Mouse (Mus musculus) c-Kit-positive CD71-negative TER-119-negative erythroid progenitor cells, embryonic 14.5 days (primary cell): ENCODE measurements around the gene Rbms1.

ENCODE experiments used
- DNase-seq: peaks from one replicate; pipeline ENCODE4 v3.0.0-alpha.2; 2013; ENCODE audit warnings: low read depth

Gene Rbms1

DNA sequence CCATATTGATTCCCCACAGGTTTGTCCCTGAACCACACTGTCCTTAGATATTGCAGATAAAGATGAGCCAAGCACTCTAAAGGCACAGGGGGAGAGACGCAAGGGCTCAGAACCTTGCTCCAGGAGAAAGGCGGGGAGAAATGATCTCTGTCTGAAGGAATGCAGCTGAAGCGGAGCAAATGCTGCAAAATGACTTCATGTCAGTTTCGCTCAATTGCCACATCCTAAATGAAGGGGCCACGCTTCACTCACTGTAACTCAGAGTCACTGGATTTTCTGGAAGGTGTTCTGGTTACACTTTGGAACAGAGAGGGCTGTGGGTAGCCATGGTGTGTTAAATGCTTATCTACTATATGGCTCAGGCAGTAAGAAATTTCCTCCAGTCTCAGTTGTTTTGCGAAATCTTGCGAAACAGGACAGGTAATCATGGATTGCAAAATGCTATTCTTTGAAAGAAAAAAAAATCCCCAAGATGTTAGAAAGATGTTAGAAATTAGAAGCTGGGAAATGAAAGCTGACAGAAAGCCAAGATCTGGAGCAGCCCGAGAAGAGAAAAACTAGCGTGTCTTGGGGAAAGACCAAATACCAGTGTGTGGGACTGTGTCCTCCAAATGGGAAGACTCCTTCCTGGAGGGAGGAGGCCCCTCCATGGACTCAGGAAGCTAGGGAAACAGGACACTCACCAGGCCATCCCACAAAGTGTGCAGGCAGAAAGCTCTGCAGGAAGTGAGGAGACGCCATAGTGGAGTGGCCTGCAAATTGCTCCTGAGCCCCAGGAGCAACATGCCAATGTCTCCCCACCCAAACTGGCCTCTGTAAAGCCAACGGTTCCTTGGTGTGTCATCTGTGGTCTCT is 155.4 kb downstream of the Rbms1 start:
- DNase-seq: no peak

DNA sequence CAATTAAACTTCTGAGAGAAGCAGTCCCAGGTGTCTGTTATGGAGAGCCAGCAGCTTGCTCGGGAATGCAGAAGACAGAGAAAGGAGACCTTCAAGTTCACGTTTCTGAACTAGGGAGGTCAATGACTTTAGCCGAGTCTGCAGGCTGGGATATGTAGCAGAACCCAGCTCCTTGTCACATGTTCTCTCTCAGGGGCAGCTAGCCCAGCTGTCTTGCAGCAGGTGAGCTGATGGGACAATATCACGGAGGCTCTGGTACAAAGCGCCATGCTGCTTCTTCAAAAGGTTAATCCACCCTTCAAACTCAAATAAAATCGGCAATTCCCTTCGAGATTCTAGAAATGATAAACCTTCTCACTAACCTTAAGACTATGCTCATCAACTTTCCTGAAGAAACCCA is 158.2 kb downstream of the Rbms1 start:
- DNase-seq: no peak

DNA sequence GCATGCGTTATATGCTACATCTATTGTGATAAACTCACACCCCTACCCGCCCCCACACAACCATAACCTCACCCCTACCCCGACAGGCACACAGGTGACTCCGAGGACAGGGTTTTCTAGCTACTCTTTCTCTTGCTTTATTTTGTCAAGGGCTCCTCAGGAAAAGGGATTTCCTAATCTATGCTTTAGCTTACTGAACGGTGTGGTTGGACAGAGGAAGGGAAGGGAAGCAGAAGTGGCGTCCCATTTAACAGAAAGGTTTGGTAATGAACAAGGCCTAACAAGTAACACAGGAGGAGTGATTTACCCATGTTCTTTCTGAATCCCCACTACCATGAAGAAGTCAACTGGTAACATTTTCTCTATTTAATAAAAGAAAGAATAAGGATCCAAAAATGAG is 159.6 kb downstream of the Rbms1 start:
- no peak for DNase-seq

DNA sequence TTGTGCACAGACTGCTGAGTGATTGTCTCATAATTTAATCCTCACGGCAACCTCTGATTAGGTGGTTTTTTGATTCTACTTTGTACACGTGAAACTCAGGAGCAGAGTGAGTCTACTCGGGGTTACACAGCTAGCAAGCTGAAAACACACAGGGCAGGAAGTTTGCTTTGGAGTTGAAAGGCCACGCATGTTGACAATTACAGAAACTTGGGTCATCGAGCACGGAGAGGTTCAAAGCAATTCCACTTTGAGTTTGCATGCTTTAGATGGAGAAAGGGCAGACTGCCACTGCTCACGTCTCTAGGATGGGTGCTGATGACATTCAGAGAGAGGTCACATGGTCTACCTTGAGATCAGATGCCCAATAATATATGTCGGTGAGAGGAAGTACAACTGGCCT is 160.2 kb downstream of the Rbms1 start:
- DNase-seq: no peak

GRCm38 (mm10) chr2:60802191-60802590 is 160.8 kb downstream of the Rbms1 start:
- DNase-seq: no peak

DNA sequence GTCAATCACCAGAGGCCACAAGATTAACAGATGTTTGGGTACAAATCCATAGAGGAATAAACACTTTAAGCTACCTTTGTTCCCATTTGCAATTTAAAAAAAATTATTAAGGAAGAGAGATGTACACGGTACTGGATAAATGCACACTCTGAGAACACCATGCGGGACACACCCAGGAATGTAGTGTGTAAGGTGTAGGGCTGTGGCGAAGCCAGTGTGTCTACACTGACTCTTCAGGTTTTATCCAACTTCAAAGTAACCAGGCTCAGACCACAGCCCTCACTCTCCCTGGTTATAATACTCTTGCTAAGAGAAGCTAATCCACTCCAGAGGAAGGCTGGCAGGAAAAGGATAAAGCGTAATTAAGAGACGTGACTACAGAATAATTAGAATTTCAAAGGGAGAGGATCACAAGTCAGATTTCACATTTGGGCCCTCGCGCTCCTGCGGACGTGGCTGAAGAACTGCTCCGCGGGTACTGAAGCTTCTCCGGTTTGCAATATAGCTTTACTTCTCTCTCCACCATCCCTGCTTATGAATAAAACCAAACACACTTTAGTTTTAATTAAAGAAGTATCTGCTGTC is 161.3 kb downstream of the Rbms1 start:
- no peak for DNase-seq

GRCm38 (mm10) chr2:60800921-60801558 is 162.0 kb downstream of the Rbms1 start:
- DNase-seq: no peak

GRCm38 (mm10) chr2:60799816-60800215 is 163.2 kb downstream of the Rbms1 start:
- DNase-seq: no peak

- no peak for DNase-seq
Observed at GRCm38 (mm10) chr2:60798767-60799529, 164.0 kb downstream of the Rbms1 start.

- no peak for DNase-seq
Observed at GRCm38 (mm10) chr2:60796969-60797669, 165.9 kb downstream of the Rbms1 start.

- DNase-seq: no peak
Observed at GRCm38 (mm10) chr2:60796616-60796968, 166.4 kb downstream of the Rbms1 start.

GRCm38 (mm10) chr2:60795861-60796260 is 167.1 kb downstream of the Rbms1 start:
- DNase-seq: no peak

DNA sequence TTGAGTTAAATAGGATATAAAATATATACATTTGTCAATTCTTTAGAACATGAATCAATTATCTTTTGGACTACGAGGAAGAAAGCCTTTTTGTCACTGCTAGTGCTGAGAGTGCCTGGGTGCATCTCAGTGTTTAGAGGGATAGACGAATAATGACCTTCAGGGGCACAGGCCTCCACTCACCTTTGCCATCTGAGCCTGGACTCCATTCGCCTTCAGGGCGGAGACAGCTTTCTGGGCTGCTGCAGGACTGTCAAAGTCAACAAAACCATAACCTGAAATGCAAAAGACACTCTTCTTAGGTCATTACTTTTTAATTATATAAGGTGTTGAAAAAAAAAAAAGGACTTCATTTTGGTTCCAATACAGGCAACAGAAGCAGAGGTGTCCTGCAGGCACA is 170.5 kb downstream of the Rbms1 start:
- DNase-seq: no peak

GRCm38 (mm10) chr2:60789126-60789525 is 173.9 kb downstream of the Rbms1 start:
- no peak for DNase-seq

- no peak for DNase-seq
Observed at GRCm38 (mm10) chr2:60788173-60788908, 174.7 kb downstream of the Rbms1 start.

DNA sequence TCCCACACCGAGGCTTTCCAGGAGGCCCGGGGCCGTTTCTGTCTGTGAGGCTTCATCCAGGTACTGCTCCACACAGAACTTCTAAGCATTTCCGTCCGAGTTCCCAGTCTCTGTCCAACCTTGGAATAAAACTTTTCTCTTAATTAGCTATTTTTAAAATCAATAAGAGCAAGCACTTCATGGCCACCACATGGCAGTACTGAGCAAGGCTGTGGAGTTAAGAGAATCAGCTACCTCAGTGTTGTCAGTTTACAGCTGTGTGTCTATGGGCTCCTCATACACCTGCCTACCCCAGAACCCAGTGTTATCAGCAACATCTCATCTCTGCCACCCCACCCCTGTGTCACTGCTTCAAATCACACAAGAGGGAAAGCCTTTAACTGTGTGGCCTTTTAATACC is 175.9 kb downstream of the Rbms1 start:
- no peak for DNase-seq

GRCm38 (mm10) chr2:60786289-60786688 is 176.7 kb downstream of the Rbms1 start:
- no peak for DNase-seq

- DNase-seq: peak; percentile 17
Observed at GRCm38 (mm10) chr2:60774501-60774900, 188.5 kb downstream of the Rbms1 start.

DNA sequence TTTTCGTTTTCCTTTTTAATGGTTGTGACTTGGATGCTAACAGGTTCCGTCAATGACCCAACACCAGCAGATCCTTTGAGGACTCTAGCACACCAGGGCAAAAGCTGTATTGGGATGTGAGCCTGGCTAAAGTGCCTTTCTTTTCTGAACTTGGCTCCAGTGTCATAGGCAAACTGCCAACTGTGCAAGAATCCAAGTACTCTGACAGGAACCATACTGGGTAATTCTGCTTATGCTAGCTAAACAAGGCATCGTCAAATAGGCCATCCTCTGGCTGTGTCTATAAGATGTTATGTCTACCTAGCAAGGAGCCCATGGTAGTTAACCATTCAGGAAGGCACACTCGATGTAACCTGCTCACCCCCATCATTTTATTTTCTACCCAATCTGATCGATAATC is 189.4 kb downstream of the Rbms1 start:
- no peak for DNase-seq

DNA sequence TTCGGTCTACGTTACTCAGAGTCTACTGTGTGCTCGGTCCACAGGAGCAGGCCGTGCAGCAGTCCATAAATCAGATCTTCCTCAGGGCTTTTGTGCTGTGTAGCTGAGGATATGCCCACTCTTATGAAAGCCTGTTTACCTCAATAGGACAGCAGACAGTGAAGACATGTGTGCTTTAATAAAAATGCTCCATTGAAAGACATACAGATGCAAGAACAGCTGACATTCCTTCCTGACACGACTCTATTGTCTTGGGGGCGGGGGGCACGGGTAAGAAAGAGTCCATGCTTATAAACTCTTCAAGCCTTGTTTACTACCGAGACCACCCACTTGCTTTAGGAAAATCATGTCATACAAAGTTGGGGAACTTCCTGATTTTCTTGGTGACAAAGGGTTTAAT is 196.6 kb downstream of the Rbms1 start:
- no peak for DNase-seq

DNA sequence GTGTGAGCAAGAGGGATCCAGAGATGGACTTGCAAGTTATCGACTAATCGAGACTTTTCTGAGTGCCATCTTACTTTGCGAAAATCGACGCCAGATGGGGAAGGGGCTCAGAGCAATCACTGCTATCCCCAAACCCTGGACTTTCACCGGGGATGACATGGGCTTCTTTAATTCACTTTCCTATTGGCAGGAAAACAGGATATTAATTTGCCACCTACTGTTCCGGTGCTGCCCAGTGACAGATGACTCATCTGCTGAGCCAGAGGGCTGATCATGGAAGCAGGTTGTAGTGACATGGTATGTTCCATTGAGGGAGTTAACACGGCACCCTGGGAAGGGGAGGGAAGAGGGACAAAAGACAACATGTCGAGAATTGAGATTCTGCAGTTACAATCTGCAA is 206.8 kb downstream of the Rbms1 start:
- DNase-seq: no peak
